Mouse (Mus musculus) CD4-positive, CD25-positive, alpha-beta regulatory T cell, adult 2 months (primary cell): ENCODE measurements around the gene Adnp.

Source experiments
- DNase-seq: peaks from one replicate; pipeline ENCODE4 v3.0.0-alpha.2; 2012; ENCODE audit warnings: low read depth, low spot score

Adnp gene

GRCm38 (mm10) chr2:168156361-168156760, 50.6 kb downstream of the Adnp start:
- DNase-seq: no peak

- DNase-seq: no peak
These were observed 51.2 kb downstream of the Adnp start for GRCm38 (mm10) chr2:168155666-168156065.

- peak; percentile 92 for DNase-seq
These were observed 52.6 kb downstream of the Adnp start for GRCm38 (mm10) chr2:168154090-168154881.

- DNase-seq: no peak
These were observed 57.7 kb downstream of the Adnp start for GRCm38 (mm10) chr2:168149241-168149640.

GRCm38 (mm10) chr2:168147722-168148432, 59.0 kb downstream of the Adnp start:
- no peak for DNase-seq

- no peak for DNase-seq
These were observed 61.5 kb downstream of the Adnp start for GRCm38 (mm10) chr2:168145437-168145836.

GRCm38 (mm10) chr2:168143794-168144193, 63.1 kb downstream of the Adnp start:
- DNase-seq: no peak

- DNase-seq: no peak
These were observed 69.8 kb downstream of the Adnp start for GRCm38 (mm10) chr2:168137161-168137560.
